39 mouse cellular contexts compared by ENCODE assay signal in the genomic region with DNA sequence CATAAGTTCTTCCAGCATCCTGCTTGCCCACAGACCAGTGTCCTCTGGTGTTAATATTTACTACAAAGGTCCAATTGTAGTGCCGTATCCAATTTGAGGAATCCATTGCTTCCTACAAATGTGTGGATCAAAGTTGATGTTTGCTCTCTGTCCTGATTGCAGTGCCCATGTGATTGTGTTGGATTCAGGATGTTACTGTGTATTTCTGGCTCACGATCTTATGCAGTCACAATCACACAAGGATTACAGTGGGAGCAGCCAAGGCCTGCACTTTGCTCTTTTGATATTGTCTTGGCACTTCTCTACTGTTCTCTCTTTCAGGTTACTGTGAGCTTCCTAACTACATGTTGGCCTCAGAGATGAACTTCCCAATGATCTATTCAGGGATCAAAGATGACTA. TPM values are rescaled to one million over a fixed set of nuclear protein-coding genes. Genes with fewer than 3 reads are reported as not detected.
"Had no signal": no experiment of that assay in that cellular context is flagged by ENCODE, and none has a peak within 500 bp of the region (broad histone marks: within the 10 kb centered on the region; RNA-seq: fewer than 3 reads in every experiment).

No protein-coding gene starts in this region.

- H3K36me3 ChIP-seq: limb, embryonic 10.5 days; limb, embryonic 12.5 days; limb, embryonic 13.5 days; limb, embryonic 15.5 days; liver, embryonic 12.5 days; liver, embryonic 13.5 days; liver, embryonic 15.5 days; lung, embryonic 15.5 days; midbrain, embryonic 10.5 days; midbrain, embryonic 12.5 days; midbrain, embryonic 13.5 days; midbrain, embryonic 15.5 days; neural tube, embryonic 12.5 days had no signal

- H3K9ac ChIP-seq: limb, embryonic 12.5 days; limb, embryonic 13.5 days; limb, embryonic 15.5 days; liver, embryonic 12.5 days; liver, embryonic 13.5 days; liver, embryonic 14.5 days; liver, embryonic 15.5 days; liver, postnatal 0 days; lung, embryonic 14.5 days; lung, embryonic 15.5 days; midbrain, embryonic 12.5 days; midbrain, embryonic 13.5 days; midbrain, embryonic 15.5 days; neural tube, embryonic 12.5 days had no signal

- H3K4me3 ChIP-seq: left cerebral cortex, adult 2 months; limb, embryonic 10.5 days; limb, embryonic 12.5 days; limb, embryonic 13.5 days; limb, embryonic 15.5 days; liver, embryonic 12.5 days; liver, embryonic 13.5 days; liver, embryonic 15.5 days; lung, embryonic 15.5 days; megakaryocyte, embryonic 14.5 days; midbrain, embryonic 10.5 days; midbrain, embryonic 12.5 days; midbrain, embryonic 13.5 days; midbrain, embryonic 15.5 days; myocyte; neural tube, embryonic 12.5 days had no signal

- DNase-seq: left cerebral cortex, postnatal 4 days; liver; liver, embryonic 13.5 days; liver, postnatal 0 days; lung, adult 18-20 months; lung, adult 2 months; lung, embryonic 14.5 days; lung, postnatal 10 days; lung, postnatal 14 days; lung, postnatal 36 days; lung, postnatal 4 days; midbrain, embryonic 14.5 days had no signal

- H3K27ac ChIP-seq: left cerebral cortex, adult 2 months; limb, embryonic 10.5 days; limb, embryonic 12.5 days; limb, embryonic 13.5 days; limb, embryonic 15.5 days; liver, embryonic 12.5 days; liver, embryonic 13.5 days; liver, embryonic 14.5 days; liver, embryonic 15.5 days; lung, embryonic 15.5 days; macrophage; midbrain, embryonic 10.5 days; midbrain, embryonic 12.5 days; midbrain, embryonic 13.5 days; midbrain, embryonic 15.5 days; neural tube, embryonic 12.5 days had no signal

- H3K9me3 ChIP-seq: limb, embryonic 10.5 days; limb, embryonic 12.5 days; limb, embryonic 13.5 days; limb, embryonic 15.5 days; liver, embryonic 12.5 days; liver, embryonic 13.5 days; liver, embryonic 15.5 days; lung, embryonic 15.5 days; megakaryocyte, embryonic 14.5 days; midbrain, embryonic 10.5 days; midbrain, embryonic 12.5 days; midbrain, embryonic 13.5 days; midbrain, embryonic 15.5 days; neural tube, embryonic 12.5 days had no signal

- H3K4me2 ChIP-seq: limb, embryonic 12.5 days; limb, embryonic 13.5 days; limb, embryonic 15.5 days; liver, embryonic 12.5 days; liver, embryonic 13.5 days; liver, embryonic 15.5 days; lung, embryonic 14.5 days; lung, embryonic 15.5 days; midbrain, embryonic 11.5 days; midbrain, embryonic 12.5 days; midbrain, embryonic 13.5 days; midbrain, embryonic 15.5 days; neural tube, embryonic 12.5 days had no signal

- H3K4me1 ChIP-seq: limb, embryonic 10.5 days; limb, embryonic 12.5 days; limb, embryonic 13.5 days; limb, embryonic 15.5 days; liver, embryonic 12.5 days; liver, embryonic 13.5 days; liver, embryonic 15.5 days; lung, embryonic 15.5 days; midbrain, embryonic 10.5 days; midbrain, embryonic 12.5 days; midbrain, embryonic 13.5 days; midbrain, embryonic 15.5 days; neural tube, embryonic 12.5 days had no signal

- H3K27me3 ChIP-seq: limb, embryonic 13.5 days; limb, embryonic 15.5 days; liver, embryonic 12.5 days; liver, embryonic 13.5 days; liver, embryonic 15.5 days; lung, embryonic 15.5 days; megakaryocyte, embryonic 14.5 days; midbrain, embryonic 12.5 days; midbrain, embryonic 13.5 days; midbrain, embryonic 15.5 days; neural tube, embryonic 12.5 days had no signal

- ATAC-seq: liver, embryonic 12.5 days; liver, postnatal 0 days; lung, postnatal 0 days; midbrain, embryonic 13.5 days; midbrain, embryonic 15.5 days; midbrain, embryonic 16.5 days had no signal

RNA-seq across cellular contexts. Expression of gene Themis, which starts 20.3 kb away (rescaled TPM):
- total RNA-seq: left cerebral cortex, adult 2 months; left cerebral cortex, adult 8-10 months; left cerebral cortex, postnatal 14 days; left cerebral cortex, postnatal 36 days; midbrain, postnatal 0 days had no signal
- polyA plus RNA-seq: limb, embryonic 10.5 days; limb, embryonic 11.5 days; limb, embryonic 12.5 days; limb, embryonic 13.5 days; limb, embryonic 15.5 days; liver, embryonic 12.5 days; liver, embryonic 15.5 days; liver, embryonic 16.5 days; liver, postnatal 0 days; lung, embryonic 14.5 days; macrophage; midbrain, embryonic 10.5 days; midbrain, embryonic 12.5 days; midbrain, embryonic 13.5 days; midbrain, embryonic 14.5 days; midbrain, postnatal 0 days; neural tube, embryonic 11.5 days; neural tube, embryonic 12.5 days had no signal
